In the genomic region with DNA sequence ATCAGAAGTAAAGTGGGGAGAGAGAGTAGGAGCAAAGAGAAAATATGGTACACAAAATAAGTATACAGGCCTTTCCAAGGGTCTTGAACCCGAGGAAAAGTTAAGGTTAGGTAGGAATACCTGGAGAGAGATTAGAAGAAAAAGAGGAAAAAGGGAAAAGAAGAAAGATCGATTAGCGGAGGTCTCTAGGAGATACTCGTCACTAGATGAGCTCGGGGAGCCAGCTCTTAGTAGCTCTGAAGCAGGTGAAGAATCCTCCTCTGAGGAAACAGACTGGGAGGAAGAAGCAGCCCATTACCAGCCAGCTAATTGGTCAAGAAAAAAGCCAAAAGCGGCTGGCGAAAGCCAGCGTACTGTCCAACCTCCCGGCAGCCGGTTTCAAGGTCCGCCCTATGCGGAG, we compare ENCODE assay signal across 8 mouse cellular contexts. TPM values are rescaled to one million over a fixed set of nuclear protein-coding genes. Genes with fewer than 3 reads are reported as not detected.
A peak's percentile ranks its signal among the peaks of the same experiment; 100 is the strongest.
DNase-seq lines count a peak whose midpoint lies in the region.
"Had no signal": no experiment of that assay in that cellular context is flagged by ENCODE, and none has a peak within 500 bp of the region (broad histone marks: within the 10 kb centered on the region; RNA-seq: fewer than 3 reads in every experiment).

No protein-coding gene starts in this region.

- peak; percentile 13 for DNase-seq in adrenal gland, adult 2 months
- peak; percentile 19 to 23 for DNase-seq in frontal cortex, postnatal 25 days (ENCODE audit: low spot score in 2 of 2)
- DNase-seq in heart, adult 9 months (ENCODE audit: low spot score in 2 of 2) = peak; percentile 35 to 37
- DNase-seq in kidney, adult 8-10 months = peak; percentile 8 to 24
- peak; percentile 20 for DNase-seq in monocyte, adult 2 months (ENCODE audit: low read depth in 1 of 2, low spot score in 2 of 2)
- DNase-seq in spleen, postnatal 36 days (ENCODE audit: low spot score in 2 of 2) = peak; percentile 9 to 16
- DNase-seq in urinary bladder, adult 2 months (ENCODE audit: low spot score) = peak; percentile 26

RNA-seq across cellular contexts. Expression of a gene that starts 53.8 kb away (rescaled TPM):
- total RNA-seq in adrenal gland, adult 2 months (2021) = under 1 TPM; 0.17 to 0.69 TPM
- polyA plus RNA-seq in adrenal gland, adult 2 months (2012; rRNA removed) = 0.19 and 0.28 TPM in 2 replicates
- 64.0 and 68.7 TPM in 2 replicates for polyA plus RNA-seq in urinary bladder, adult 2 months (2012; rRNA removed)
- total RNA-seq: granulocyte monocyte progenitor cell, adult 5-6 weeks had no signal

Comparison
In these comparisons a context has a peak if more than half of its experiments do, and no peak if none do; other contexts are left out.
1. Peak in every context shown above with its lines: DNase-seq.
2. RNA of a gene that starts 53.8 kb away (polyA plus RNA-seq): 64.0 to 68.7 TPM in urinary bladder, adult 2 months; 0.19 to 0.28 TPM in adrenal gland, adult 2 months; every median in the first group is over 10 times any median in the second.